Mouse (Mus musculus): Measurements from ENCODE around the gene Tmem140. TPM values are rescaled to one million over a fixed set of nuclear protein-coding genes. Genes with fewer than 3 reads are reported as not detected.

The Tmem140 gene
- polyA plus RNA-seq, 1 experiment: 1.4 TPM

- Histone ChIP-seq H3K4me3 (replicated peaks; ENCODE audit: insufficient read depth, low read depth, low read length) (no peak overlapping the region), H3K4me1 (ENCODE audit: control insufficient read depth, insufficient read depth, low read length) (no peaks in the 10 kb centered on the region), H3K27ac (ENCODE audit: insufficient read depth, low read length) (no peak overlapping the region), H3K27me3 (ENCODE audit: control insufficient read depth, insufficient read depth, low read length) (no peaks in the 10 kb centered on the region)
- 72% methylated on average over 7 of the region's 7 CpGs for WGBS
- DNase-seq: no peak
- no peak for TF ChIP-seq POLR2A (IDR thresholded peaks at IDR 0.05; ENCODE audit: borderline replicate concordance, insufficient read depth, low read length)
- no peak for TF ChIP-seq CTCF (IDR thresholded peaks at IDR 0.05; ENCODE audit: borderline replicate concordance, insufficient read depth, low read depth, low read length)
These were observed 3.0 kb downstream of the Tmem140 start for GRCm38 (mm10) chr6:34865711-34866593.

- H3K4me1 ChIP-seq (ENCODE audit: control insufficient read depth, insufficient read depth, low read length): no peaks in the 10 kb centered on the region
- WGBS: 46% methylated on average over 8 of the region's 8 CpGs
- TF ChIP-seq CTCF (IDR thresholded peaks at IDR 0.05; ENCODE audit: borderline replicate concordance, insufficient read depth, low read depth, low read length) (no peak), POLR2A (IDR thresholded peaks at IDR 0.05; ENCODE audit: borderline replicate concordance, insufficient read depth, low read length) (no peak)
- no peak overlapping the region for H3K4me3 ChIP-seq (replicated peaks; ENCODE audit: insufficient read depth, low read depth, low read length)
- H3K27me3 ChIP-seq (ENCODE audit: control insufficient read depth, insufficient read depth, low read length): no peaks in the 10 kb centered on the region
- H3K27ac ChIP-seq (ENCODE audit: insufficient read depth, low read length): no peak overlapping the region
- DNase-seq: no peak
These were observed 3.8 kb downstream of the Tmem140 start for GRCm38 (mm10) chr6:34866786-34867185.

GRCm38 (mm10) chr6:34867301-34867994 is 4.5 kb downstream of the Tmem140 start:
- Histone ChIP-seq H3K27ac (ENCODE audit: insufficient read depth, low read length) (no peak overlapping the region), H3K4me3 (replicated peaks; ENCODE audit: insufficient read depth, low read depth, low read length) (no peak overlapping the region), H3K4me1 (ENCODE audit: control insufficient read depth, insufficient read depth, low read length) (no peaks in the 10 kb centered on the region), H3K27me3 (ENCODE audit: control insufficient read depth, insufficient read depth, low read length) (no peaks in the 10 kb centered on the region)
- no peak for TF ChIP-seq CTCF (IDR thresholded peaks at IDR 0.05; ENCODE audit: borderline replicate concordance, insufficient read depth, low read depth, low read length)
- TF ChIP-seq POLR2A (IDR thresholded peaks at IDR 0.05; ENCODE audit: borderline replicate concordance, insufficient read depth, low read length): no peak
- DNase-seq: no peak
- WGBS: 73% methylated on average over 16 of the region's 16 CpGs

- 70% methylated on average over 10 of the region's 10 CpGs for WGBS
- H3K27ac ChIP-seq (ENCODE audit: insufficient read depth, low read length): no peak overlapping the region
- H3K27me3 ChIP-seq (ENCODE audit: control insufficient read depth, insufficient read depth, low read length): no peaks in the 10 kb centered on the region
- H3K4me1 ChIP-seq (ENCODE audit: control insufficient read depth, insufficient read depth, low read length): no peaks in the 10 kb centered on the region
- TF ChIP-seq POLR2A (IDR thresholded peaks at IDR 0.05; ENCODE audit: borderline replicate concordance, insufficient read depth, low read length): no peak
- H3K4me3 ChIP-seq (replicated peaks; ENCODE audit: insufficient read depth, low read depth, low read length): no peak overlapping the region
- DNase-seq: no peak
These were observed 5.0 kb downstream of the Tmem140 start for GRCm38 (mm10) chr6:34867995-34868350.

GRCm38 (mm10) chr6:34868507-34869217 is 5.7 kb downstream of the Tmem140 start:
- TF ChIP-seq POLR2A (IDR thresholded peaks at IDR 0.05; ENCODE audit: borderline replicate concordance, insufficient read depth, low read length): no peak
- no peak for TF ChIP-seq CTCF (IDR thresholded peaks at IDR 0.05; ENCODE audit: borderline replicate concordance, insufficient read depth, low read depth, low read length)
- Histone ChIP-seq H3K27ac (ENCODE audit: insufficient read depth, low read length) (no peak overlapping the region), H3K4me1 (ENCODE audit: control insufficient read depth, insufficient read depth, low read length) (no peaks in the 10 kb centered on the region), H3K27me3 (ENCODE audit: control insufficient read depth, insufficient read depth, low read length) (no peaks in the 10 kb centered on the region), H3K4me3 (replicated peaks; ENCODE audit: insufficient read depth, low read depth, low read length) (no peak overlapping the region)
- WGBS: 81% methylated on average over 20 of the region's 20 CpGs
- DNase-seq: no peak

- no peak overlapping the region for H3K27ac ChIP-seq (ENCODE audit: insufficient read depth, low read length)
- 84% methylated on average over 13 of the region's 13 CpGs for WGBS
- no peak for TF ChIP-seq POLR2A (IDR thresholded peaks at IDR 0.05; ENCODE audit: borderline replicate concordance, insufficient read depth, low read length)
- no peak for TF ChIP-seq CTCF (IDR thresholded peaks at IDR 0.05; ENCODE audit: borderline replicate concordance, insufficient read depth, low read depth, low read length)
These were observed 6.4 kb downstream of the Tmem140 start for GRCm38 (mm10) chr6:34869225-34869915.

GRCm38 (mm10) chr6:34870136-34870535 is 7.2 kb downstream of the Tmem140 start:
- no peak for DNase-seq
- no peaks in the 10 kb centered on the region for H3K27me3 ChIP-seq (ENCODE audit: control insufficient read depth, insufficient read depth, low read length)

More at GRCm38 (mm10) chr6:34869225-34869915, 6.4 kb downstream of the Tmem140 start:
- no peaks in the 10 kb centered on the region for H3K27me3 ChIP-seq (ENCODE audit: control insufficient read depth, insufficient read depth, low read length)
- H3K4me1 ChIP-seq (ENCODE audit: control insufficient read depth, insufficient read depth, low read length): no peaks in the 10 kb centered on the region
- no peak overlapping the region for H3K4me3 ChIP-seq (replicated peaks; ENCODE audit: insufficient read depth, low read depth, low read length)
- no peak for DNase-seq

More at GRCm38 (mm10) chr6:34870136-34870535, 7.2 kb downstream of the Tmem140 start:
- no peaks in the 10 kb centered on the region for H3K4me1 ChIP-seq (ENCODE audit: control insufficient read depth, insufficient read depth, low read length)
- TF ChIP-seq POLR2A (IDR thresholded peaks at IDR 0.05; ENCODE audit: borderline replicate concordance, insufficient read depth, low read length): no peak
- TF ChIP-seq CTCF (IDR thresholded peaks at IDR 0.05; ENCODE audit: borderline replicate concordance, insufficient read depth, low read depth, low read length): no peak
- H3K27ac ChIP-seq (ENCODE audit: insufficient read depth, low read length): no peak overlapping the region
- WGBS: 74% methylated on average over 5 of the region's 5 CpGs
- H3K4me3 ChIP-seq (replicated peaks; ENCODE audit: insufficient read depth, low read depth, low read length): no peak overlapping the region
